Mouse (Mus musculus): Measurements from ENCODE around the gene Bmp8a.
"Not testable (repeated sequence)": the region's sequence is repeated elsewhere in the genome, so short reads cannot be mapped to it uniquely, and the experiment has no call there.

Gene Bmp8a

DNA sequence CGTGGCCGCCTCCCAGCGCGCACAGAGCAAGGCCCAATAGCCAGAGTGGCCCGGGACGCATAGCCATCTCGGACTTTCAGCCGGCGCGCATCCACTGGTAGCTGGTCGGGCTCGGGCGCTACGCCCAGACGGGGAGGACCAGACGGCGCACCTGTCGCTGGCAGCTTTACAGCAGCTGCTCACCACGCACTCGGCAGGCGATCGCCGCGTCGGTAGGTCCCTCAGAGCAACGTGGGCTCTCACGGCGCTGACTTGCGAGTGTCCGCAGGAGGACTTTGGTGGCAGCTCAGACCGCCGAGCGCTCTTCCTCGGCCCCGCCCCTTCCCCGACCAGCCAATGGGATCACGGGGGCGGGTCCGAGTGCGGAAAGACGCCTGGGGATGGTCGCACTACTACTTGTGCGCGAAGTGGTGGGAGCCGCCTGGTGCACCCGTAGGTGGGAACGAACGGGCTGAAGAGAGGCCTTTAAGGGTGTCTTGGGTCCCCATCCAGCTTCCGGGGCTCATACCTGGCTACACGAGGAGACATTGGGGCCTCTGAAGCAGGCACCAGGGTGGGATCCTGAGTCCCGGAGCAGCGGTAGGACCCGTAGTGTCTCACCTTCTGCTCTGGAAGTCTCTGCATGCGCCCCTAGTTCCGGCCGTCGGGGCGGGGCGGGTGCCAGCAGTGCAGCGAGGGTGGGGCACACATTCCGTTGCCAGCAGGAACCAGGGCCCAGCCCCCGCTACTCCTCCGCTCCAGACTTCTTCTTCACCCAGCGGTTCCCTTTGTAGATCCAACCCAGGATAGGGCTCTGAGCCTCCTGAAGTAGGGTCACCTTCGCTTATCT, at the start of gene Bmp8a:
Gene Bmp8a (minus strand): TSS at position 611 of the 829 bp plus-strand sequence.
- DNase-seq (ENCODE audit: low read depth), result no peak

DNA sequence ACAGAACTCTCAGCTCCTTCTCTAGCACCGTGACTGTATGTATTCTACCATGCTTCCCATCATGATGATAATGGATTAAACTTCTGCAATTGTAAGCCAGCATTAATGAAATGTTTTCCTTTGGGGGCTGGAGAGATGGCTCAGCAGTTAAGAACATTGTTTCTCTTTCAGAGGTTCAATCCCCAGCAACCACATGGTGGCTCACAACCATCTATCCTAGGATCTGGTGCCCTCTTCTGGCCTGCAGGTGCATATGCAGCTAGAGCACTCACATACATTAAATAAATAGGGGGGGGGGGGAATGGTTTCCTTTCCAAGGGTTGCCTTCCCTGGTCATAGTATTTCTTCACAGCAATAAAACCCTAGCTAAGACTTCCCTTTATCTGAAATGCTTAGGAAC, 49.1 kb upstream of the Bmp8a start:
- DNase-seq (ENCODE audit: low read depth), result peak; percentile 75

- DNase-seq (ENCODE audit: low read depth), result no peak
These were observed 42.0 kb upstream of the Bmp8a start for GRCm38 (mm10) chr4:123385028-123385427.

- DNase-seq (ENCODE audit: low read depth), result no peak
These were observed 40.1 kb upstream of the Bmp8a start for GRCm38 (mm10) chr4:123383173-123383572.

DNA sequence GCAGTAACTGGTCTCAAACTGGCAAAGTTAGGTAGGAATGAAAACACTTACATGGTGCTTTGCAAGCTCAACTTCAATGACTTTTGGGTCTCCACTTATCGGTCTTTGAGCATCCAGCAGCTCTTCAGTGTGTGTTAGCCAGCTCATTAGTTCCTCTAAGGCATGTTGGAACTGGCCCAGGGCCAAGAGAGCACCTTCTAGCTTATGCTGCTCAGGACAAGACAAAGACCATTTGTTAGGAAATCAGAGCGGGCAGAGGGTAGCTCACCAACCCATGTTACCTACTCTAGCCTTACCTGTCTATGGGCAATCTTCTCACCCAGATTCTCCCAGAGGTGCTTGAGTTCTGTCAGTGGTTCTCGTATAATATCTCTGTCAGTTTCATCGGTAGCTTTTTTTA, 39.0 kb upstream of the Bmp8a start:
- DNase-seq (ENCODE audit: low read depth), result no peak

- DNase-seq (ENCODE audit: low read depth), result no peak
These were observed 38.5 kb upstream of the Bmp8a start for GRCm38 (mm10) chr4:123381598-123381997.

- DNase-seq (ENCODE audit: low read depth), result no peak
These were observed 33.0 kb upstream of the Bmp8a start for GRCm38 (mm10) chr4:123376031-123376430.

DNA sequence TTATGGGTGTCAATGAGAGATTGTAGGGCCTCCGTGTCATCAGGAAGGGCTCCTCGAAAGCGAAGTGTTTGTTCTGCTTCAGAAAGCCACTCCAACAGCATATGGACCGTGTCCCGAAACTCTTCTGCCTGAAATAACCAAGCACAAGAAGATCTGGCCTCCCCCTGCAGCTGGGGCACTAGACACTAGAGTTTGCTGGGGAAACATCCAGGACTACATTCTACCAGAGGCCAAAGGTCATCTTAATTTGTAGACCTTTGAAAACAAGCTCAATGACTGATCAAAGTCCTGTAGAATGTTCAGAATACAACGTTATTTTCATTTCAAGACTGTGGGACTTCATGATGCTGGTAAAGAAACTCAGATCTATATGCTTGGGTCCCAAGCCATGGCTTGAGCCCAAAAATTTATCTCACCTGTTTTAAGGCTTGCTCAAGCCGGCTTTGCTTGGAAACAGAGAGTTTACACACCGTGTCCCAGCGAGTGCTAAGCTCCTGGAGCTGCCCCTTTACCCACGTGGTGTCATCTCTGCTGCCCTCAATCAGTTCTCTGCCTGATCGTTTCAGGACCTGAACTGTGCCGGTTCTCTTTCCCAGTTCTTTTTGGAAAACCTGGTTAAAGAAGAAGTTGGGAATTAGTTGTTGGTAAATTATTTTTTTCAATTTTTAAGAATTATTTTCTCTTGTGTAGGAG, 31.4 kb upstream of the Bmp8a start:
- no peak for DNase-seq (ENCODE audit: low read depth)

DNA sequence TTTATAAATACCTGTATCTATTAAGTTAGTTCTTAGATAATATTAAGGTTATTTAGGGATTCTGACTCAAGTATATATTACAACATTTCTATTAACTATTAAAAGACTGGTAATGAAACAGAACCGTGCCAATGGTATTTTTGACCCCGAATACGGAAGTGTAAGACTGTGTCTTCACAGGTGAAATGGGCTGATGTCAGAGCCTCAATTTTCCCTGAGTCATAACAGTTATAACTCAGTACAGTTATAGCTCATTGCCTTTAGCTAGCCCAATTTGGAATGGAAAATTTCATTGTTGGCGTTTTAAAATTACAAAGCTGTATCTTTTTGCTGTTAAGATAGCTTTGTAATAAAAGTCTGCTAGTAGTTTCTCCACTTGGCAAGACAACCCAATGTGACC, 20.5 kb upstream of the Bmp8a start:
- DNase-seq (ENCODE audit: low read depth), result no peak

DNA sequence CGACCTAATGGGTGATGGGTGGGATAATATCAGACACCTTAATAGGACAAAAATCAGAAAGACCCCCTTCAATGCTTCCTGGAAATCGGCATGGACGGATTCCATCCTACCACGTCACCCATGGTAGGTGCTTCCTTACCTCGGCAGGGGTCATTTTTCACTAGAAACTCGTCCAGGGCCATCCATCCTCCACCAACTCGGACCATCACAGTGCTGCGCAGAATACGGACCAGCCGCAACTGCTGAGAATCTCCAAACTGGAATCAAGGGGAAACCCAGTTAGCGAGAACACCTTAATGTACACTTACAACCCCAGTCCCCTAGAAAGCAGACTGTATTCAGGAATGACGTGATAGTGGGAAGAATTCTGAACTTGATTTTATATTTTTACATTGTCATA, 17.7 kb upstream of the Bmp8a start:
- no peak for DNase-seq (ENCODE audit: low read depth)

- no peak for DNase-seq (ENCODE audit: low read depth)
These were observed 15.6 kb upstream of the Bmp8a start for GRCm38 (mm10) chr4:123358613-123359012.

- DNase-seq (ENCODE audit: low read depth), result no peak
These were observed 12.9 kb upstream of the Bmp8a start for GRCm38 (mm10) chr4:123355941-123356340.

DNA sequence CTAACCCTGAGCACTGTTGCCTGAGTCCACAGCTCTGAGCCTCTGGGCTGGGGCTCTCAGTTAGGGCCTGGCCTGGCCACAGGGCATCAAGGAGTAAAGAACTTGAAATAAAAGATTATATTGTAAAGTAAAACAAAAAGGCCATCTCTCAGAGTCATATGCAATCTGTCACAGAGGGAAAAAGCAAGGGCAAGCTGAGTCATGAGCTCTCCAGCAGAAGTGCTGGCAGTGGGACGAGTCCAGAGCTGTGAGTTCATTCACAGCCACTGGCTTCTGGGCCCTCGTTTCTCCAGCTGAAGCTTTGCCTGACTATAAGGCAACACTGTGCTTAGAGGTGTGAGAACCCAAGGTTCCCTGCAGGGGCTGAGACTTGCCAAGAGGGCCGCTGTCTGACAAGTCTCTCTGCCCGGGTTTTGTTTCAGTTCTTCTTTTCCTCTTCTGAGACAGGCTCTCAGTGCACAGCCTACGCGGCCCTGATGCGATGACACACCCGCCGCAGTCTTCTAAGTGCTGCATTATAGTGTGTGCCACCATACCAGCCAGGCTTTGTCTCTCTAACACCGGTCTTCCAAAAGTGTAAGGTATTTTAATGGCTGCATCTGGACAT, 10.3 kb upstream of the Bmp8a start:
- DNase-seq (ENCODE audit: low read depth), result no peak

DNA sequence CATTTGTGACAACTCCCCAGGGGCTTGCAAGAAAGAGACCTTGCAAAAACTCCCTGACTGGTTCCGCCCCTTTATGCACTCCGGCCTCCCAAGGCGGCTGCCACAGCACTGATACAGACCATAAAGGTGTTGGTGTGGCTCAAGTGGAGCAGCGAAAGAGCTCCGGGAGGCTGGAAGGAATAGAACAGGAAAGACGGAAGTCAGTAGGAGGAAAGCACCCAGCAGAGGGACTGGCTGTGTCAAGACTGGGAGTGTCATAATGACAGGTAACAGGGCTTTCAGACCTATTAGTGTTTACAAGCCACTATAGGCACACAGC, 378 bp upstream of the Bmp8a start:
- no peak for DNase-seq (ENCODE audit: low read depth)

GRCm38 (mm10) chr4:123342091-123342641, 886 bp downstream of the Bmp8a start:
- DNase-seq (ENCODE audit: low read depth), result no peak

GRCm38 (mm10) chr4:123340232-123340631, 2.8 kb downstream of the Bmp8a start:
- peak; percentile 70 for DNase-seq (ENCODE audit: low read depth)

GRCm38 (mm10) chr4:123337693-123338092, 5.4 kb downstream of the Bmp8a start:
- peak; percentile 37 for DNase-seq (ENCODE audit: low read depth)

DNA sequence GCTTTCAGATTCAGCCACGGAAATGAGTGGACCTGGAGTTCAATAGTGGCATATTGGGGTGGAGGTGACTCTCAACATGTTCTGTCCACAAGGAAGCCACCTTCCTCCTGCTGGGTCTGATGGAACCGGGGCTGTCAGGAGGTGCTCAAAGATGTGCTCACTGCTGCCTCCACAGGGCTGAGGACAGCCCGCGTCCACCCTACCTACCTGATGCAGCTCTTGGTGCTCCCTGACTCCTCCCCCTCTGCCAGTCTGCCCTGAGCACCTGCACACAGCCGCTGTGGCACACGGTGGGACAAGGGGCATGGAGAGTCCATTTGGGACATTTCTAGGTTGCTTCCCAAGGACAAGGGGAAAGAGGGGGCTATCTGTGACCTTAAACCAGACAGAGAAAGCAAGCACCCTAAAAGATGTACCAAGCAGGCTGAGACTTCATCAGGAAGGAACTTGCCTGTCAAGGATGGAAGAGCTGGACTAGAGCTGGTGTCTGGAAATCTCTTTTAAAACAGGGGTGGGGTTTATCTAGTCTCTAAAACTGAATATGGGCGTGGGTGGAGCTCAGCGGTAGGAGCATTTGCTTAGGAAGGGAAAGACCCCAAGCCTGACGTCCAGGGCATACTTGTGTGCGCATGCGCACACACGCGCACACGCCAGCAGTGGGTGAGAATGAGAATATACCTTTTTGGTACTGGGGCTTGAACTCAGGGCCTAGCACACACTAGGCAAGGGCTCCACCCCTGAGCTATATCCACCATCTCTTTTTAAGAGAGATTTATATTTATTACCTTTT, 7.1 kb downstream of the Bmp8a start:
- DNase-seq (ENCODE audit: low read depth), result no peak

GRCm38 (mm10) chr4:123335244-123335643, 7.8 kb downstream of the Bmp8a start:
- not testable (repeated sequence) for DNase-seq (ENCODE audit: low read depth)

DNA sequence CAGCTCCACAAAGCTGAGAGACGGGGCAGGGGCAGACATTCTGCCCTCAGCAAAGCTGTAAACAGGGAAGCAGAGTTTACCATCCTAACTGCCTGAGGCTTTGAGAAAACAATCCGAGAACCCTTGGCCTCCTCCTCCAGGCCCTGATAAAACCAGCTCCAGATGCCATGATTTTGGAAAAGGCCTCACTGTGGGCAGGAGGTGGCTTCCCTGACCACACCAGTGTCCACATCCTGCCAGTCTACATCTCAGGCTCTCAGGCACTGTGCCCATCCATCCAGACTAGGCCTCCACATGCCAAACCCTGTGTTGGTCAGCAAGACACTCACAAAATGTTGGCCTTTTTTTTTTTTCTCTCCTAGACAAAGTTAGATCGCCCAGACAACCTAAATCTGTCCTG, 8.9 kb downstream of the Bmp8a start:
- no peak for DNase-seq (ENCODE audit: low read depth)

GRCm38 (mm10) chr4:123333151-123333550, 9.9 kb downstream of the Bmp8a start:
- DNase-seq (ENCODE audit: low read depth), result no peak

DNA sequence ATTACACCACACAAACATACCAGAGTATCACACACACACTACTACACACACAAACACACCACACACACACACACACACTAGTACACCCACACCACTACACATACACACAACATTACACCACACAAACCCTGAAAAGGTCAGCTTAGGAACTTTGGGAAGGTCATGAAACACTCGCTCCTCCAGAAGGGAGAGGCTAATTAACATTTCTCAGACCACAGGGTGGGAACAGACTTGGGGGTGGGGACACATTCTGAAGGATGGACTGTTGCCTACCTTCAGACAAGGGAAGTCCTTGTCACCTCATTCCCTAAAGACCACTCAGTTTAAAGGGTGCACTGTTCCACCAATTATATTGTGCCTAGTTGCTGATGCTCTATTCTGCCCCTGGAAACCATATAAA, 11.1 kb downstream of the Bmp8a start:
- not testable (repeated sequence) for DNase-seq (ENCODE audit: low read depth)
